Mouse (Mus musculus) stomach, embryonic 16.5 days (tissue): ENCODE measurements at regions not wholly inside any gene's neighbourhood (a gene's known extent, or its start where the extent isn't known, plus 50 kb on each side); places are given as distances from the start of the nearest gene placed in this dataset.

ENCODE experiments used
- ATAC-seq: fragments of 200-750 bp; cut with Nextera tagmentation; 2 replicates; pipeline ENCODE4 v1.8.0; 2017; ENCODE audit warnings: moderate number of reproducible peaks, moderate TSS enrichment; ENCODE audit not compliant: insufficient read depth, low FRiP score
- H3K27ac ChIP-seq: fragments of 300-500 bp; sonication (generic); 2 replicates; pipeline ENCODE4 v1.5.1; 2014; ENCODE audit warnings: low read length
- H3K27me3 ChIP-seq: fragments of 300-500 bp; sonication (generic); 2 replicates; pipeline ENCODE4 v1.6.1; 2014; ENCODE audit warnings: low read length, control low read depth, mixed read lengths; ENCODE audit not compliant: control insufficient read depth, insufficient read depth
- H3K36me3 ChIP-seq: fragments of 300-500 bp; sonication (generic); 2 replicates; pipeline ENCODE4 v1.6.1; 2014; ENCODE audit warnings: low read length; ENCODE audit not compliant: control insufficient read depth, insufficient read depth
- H3K4me1 ChIP-seq: fragments of 300-500 bp; sonication (generic); 2 replicates; pipeline ENCODE4 v1.6.1; 2014; ENCODE audit warnings: low read length, control low read depth, mixed read lengths; ENCODE audit not compliant: control insufficient read depth, insufficient read depth
- H3K4me2 ChIP-seq: fragments of 300-500 bp; sonication (generic); 2 replicates; pipeline ENCODE4 v1.6.1; 2014; ENCODE audit warnings: low read depth, low read length, mixed read lengths
- H3K4me3 ChIP-seq: fragments of 300-500 bp; sonication (generic); replicated peaks from 2 replicates; pipeline ENCODE4 v1.5.1; 2014; ENCODE audit warnings: mild to moderate bottlenecking, low read length
- H3K9ac ChIP-seq: fragments of 300-500 bp; sonication (generic); 2 replicates; pipeline ENCODE4 v1.6.1; 2014; ENCODE audit warnings: low read length
- H3K9me3 ChIP-seq: fragments of 300-500 bp; sonication (generic); replicated peaks from 2 replicates; pipeline ENCODE4 v1.6.1; 2016; ENCODE audit warnings: low read length, control low read depth; ENCODE audit not compliant: control insufficient read depth
- WGBS: fragments of 180-500 bp; shearing (Covaris S2); extraction: QIAGEN DNeasy Blood & Tissue Kit; methylation state at CpG from one replicate; pipeline ENCODE4 v1.1.7; 2014; 5-methylcytosine and 5-hydroxymethylcytosine counted together

DNA sequence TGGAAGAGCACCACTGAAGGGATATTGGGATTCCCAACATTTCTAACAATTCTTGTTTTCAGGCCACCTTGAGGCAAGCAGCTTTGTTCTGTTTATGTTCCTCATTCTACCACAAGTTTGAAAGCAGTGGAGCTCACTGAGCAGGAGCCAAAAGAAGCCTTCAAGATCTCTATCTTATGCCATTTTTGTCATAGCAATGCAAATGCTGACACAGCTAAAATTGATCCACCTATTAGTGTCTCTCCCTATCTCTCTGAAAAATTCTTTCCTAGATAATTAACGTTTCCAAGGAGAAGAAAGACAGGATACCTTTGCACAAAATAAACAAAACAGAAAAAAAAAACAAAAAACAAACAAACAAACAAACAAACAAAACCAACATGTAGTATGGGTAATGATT is 375.2 kb downstream of the Fam84a start:
- 67% methylated on average over 1 of the region's 1 CpGs for WGBS
- Histone ChIP-seq H3K9ac (no peak overlapping the region), H3K9me3 (no peaks in the 10 kb centered on the region), H3K4me2 (no peak overlapping the region), H3K4me1 (no peaks in the 10 kb centered on the region), H3K27ac (no peak overlapping the region), H3K27me3 (no peaks in the 10 kb centered on the region), H3K4me3 (no peak overlapping the region), H3K36me3 (no peaks in the 10 kb centered on the region)
- no peak for ATAC-seq

DNA sequence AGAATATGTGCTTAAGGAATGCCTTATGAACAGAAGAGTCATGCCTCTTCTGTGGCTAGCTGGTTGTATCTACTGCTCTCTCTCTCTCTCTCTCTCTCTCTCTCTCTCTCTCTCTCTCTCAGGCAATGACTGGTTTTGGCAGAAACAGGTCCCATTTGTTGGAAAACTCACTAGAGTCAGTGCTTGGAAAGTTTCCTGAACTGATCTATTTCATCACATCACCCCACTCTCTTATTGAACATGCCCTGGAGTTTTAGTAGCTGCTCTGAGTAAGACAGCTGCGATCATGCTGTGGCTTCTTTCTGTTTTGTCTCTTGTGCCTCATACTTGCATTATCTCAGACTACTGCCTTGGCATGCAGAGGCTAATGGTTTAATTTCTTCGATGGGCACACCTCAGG is 382.2 kb downstream of the Fam84a start:
- WGBS, result 77% methylated on average over 2 of the region's 2 CpGs
- Histone ChIP-seq H3K4me3 (no peak overlapping the region), H3K4me1 (no peaks in the 10 kb centered on the region), H3K27ac (no peak overlapping the region), H3K9ac (no peak overlapping the region), H3K9me3 (no peaks in the 10 kb centered on the region), H3K36me3 (no peaks in the 10 kb centered on the region), H3K27me3 (no peaks in the 10 kb centered on the region), H3K4me2 (no peak overlapping the region)
- ATAC-seq, result no peak

DNA sequence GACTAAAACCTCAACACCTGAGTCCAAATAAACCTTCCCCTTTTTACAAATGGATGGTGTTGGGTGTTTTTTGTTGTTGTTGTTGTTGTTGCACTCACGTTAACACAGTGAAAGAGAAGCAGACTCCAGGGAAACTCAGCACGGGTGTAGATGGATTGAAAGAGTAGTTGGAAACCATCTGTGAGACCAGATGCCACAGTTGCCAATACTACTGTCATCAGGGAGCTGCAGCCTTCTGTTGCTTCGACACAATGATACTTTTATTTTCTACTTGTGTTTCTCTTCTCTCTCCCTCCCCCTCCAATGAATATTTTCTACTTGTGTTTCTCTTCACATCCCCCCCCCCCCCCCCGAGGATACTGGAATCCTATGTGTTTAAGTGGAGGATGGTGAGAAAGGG is 382.7 kb downstream of the Fam84a start:
- ATAC-seq, result no peak
- no peaks in the 10 kb centered on the region for H3K9me3 ChIP-seq
- H3K27me3 ChIP-seq, result no peaks in the 10 kb centered on the region
- no peak overlapping the region for H3K27ac ChIP-seq
- H3K9ac ChIP-seq, result no peak overlapping the region
- no peaks in the 10 kb centered on the region for H3K36me3 ChIP-seq
- 86% methylated on average over 4 of the region's 4 CpGs for WGBS
- no peak overlapping the region for H3K4me3 ChIP-seq
- no peak overlapping the region for H3K4me2 ChIP-seq
- H3K4me1 ChIP-seq, result no peaks in the 10 kb centered on the region

- no peak for ATAC-seq
- H3K9me3 ChIP-seq, result no peaks in the 10 kb centered on the region
- H3K4me1 ChIP-seq, result no peaks in the 10 kb centered on the region
- no peak overlapping the region for H3K4me2 ChIP-seq
- H3K27ac ChIP-seq, result no peak overlapping the region
- no peak overlapping the region for H3K9ac ChIP-seq
- H3K36me3 ChIP-seq, result no peaks in the 10 kb centered on the region
- WGBS, result 88% methylated on average over 3 of the region's 3 CpGs
- H3K4me3 ChIP-seq, result no peak overlapping the region
- no peaks in the 10 kb centered on the region for H3K27me3 ChIP-seq
Measured at GRCm38 (mm10) chr12:13766486-13766885, 385.4 kb downstream of the Fam84a start.

DNA sequence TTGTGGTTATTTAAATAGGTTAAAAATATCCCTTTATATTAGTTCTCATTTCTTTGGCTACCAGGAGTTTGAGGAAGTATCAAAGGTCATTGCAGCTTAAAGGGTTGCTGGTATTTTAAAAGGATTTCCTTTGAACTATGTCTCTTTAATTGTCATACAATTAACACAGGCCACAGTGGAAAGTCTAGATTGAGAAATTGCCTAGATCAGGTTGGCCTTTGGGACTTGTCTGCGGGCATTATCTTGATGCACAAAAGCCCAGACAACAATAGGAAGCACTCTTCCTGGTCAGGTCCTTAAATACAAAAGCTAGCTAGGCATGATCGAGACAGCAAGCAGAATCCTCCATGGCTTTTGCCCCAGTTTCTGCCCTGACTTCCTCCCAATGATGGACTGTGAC is 398.0 kb downstream of the Fam84a start:
- H3K9ac ChIP-seq, result no peak overlapping the region
- no peak overlapping the region for H3K4me3 ChIP-seq
- H3K27ac ChIP-seq, result no peak overlapping the region
- no peaks in the 10 kb centered on the region for H3K36me3 ChIP-seq
- no peaks in the 10 kb centered on the region for H3K27me3 ChIP-seq
- 81% methylated on average over 2 of the region's 2 CpGs for WGBS
- H3K4me2 ChIP-seq, result no peak overlapping the region
- H3K4me1 ChIP-seq, result no peaks in the 10 kb centered on the region
- ATAC-seq, result no peak
- no peaks in the 10 kb centered on the region for H3K9me3 ChIP-seq

DNA sequence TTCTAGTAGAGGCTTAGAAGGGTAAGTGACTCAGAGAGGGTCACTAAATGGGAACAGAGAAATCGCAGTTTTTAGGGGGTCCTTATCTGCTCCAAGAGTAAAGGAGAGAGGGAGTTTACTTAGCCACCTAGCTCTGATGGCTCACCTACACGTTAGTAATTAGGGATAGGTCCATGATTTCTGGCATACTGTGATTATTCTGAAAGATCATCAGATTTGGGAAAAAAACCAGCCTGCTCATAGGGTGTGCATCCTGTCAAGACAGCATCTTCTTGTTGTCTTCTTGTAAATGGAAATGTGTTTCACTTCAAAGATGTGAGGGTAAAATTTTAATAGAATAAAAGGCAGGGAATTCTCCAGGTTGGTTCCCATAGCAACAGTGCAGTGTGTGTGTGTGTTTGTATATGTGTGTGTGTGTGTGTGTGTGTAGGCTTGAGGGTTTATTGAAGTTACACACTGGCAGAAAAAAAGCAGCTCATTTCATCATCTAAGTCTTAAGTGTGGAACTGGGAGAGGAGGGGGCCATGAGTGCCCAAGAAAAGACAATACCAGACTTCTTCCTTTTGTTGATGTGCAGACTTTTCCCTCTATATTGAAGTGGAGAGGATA is 407.4 kb downstream of the Fam84a start:
- H3K9ac ChIP-seq, result no peak overlapping the region
- H3K36me3 ChIP-seq, result no peaks in the 10 kb centered on the region
- H3K4me1 ChIP-seq, result no peaks in the 10 kb centered on the region
- H3K9me3 ChIP-seq, result no peaks in the 10 kb centered on the region
- WGBS, result 57% methylated on average over 2 of the region's 2 CpGs
- H3K27ac ChIP-seq, result no peak overlapping the region
- no peaks in the 10 kb centered on the region for H3K27me3 ChIP-seq
- H3K4me3 ChIP-seq, result no peak overlapping the region
- H3K4me2 ChIP-seq, result no peak overlapping the region
- no peak for ATAC-seq

DNA sequence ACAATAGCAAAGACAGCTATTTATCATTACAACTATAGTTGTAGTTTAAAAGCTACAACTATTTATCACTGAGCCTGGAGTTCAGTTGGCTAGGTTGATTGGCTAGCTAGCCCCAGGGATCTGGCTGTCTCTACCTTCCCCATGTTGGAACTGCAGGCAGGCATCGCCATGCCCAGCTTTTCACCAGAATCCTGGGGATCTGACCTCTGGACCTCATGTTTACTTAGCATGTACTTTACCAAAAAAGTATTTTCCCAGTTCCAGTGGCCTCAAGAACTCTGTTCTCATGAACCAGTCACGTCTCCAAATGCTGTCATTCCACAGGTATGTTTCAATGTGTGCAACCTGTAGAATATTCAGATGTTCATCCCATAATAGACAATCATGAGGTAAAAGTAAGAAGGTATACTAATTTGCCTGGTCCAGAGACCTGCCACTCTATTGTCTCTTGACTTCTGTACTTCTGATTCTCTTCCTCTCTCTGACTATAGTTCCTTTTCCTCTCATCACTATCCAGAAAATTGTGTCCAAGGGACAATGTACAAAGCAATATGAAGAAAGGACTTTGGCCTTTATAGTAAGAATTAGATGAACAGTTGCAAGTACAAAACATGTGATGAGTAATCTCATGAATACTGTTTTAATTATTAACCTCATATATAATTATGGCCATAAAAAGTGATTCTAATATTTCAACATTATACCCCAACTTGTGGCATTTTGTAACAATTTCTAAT is 421.8 kb downstream of the Fam84a start:
- ATAC-seq, result no peak
- WGBS, result 65% methylated on average over 2 of the region's 2 CpGs

DNA sequence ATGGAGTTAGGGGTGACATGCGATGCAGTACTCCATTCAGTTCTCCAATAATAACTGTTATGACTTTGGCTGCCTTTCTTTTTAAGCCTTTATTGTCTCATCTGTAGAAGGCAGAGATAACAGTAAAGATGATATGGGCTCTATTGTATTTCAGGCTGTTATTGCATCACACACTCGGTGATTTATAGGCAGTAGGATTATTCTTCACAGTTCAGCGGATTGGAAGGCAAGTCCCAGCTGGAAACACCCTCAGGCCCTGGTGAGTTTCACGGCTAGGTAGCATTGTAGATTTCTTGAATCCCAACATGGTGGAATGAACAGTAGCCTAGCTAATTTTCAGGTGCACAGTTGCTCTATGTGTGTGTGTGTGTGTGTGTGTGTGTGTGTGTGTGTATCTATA is 422.9 kb downstream of the Fam84a start:
- Histone ChIP-seq H3K4me3 (no peak overlapping the region), H3K9ac (no peak overlapping the region), H3K36me3 (no peaks in the 10 kb centered on the region), H3K9me3 (no peaks in the 10 kb centered on the region), H3K27ac (no peak overlapping the region), H3K4me2 (no peak overlapping the region), H3K4me1 (no peaks in the 10 kb centered on the region), H3K27me3 (no peaks in the 10 kb centered on the region)
- no peak for ATAC-seq
- 86% methylated on average over 4 of the region's 4 CpGs for WGBS

More for the DNA sequence above, 421.8 kb downstream of the Fam84a start:
- H3K4me1 ChIP-seq, result no peaks in the 10 kb centered on the region
- H3K9me3 ChIP-seq, result no peaks in the 10 kb centered on the region
- no peak overlapping the region for H3K9ac ChIP-seq
- no peaks in the 10 kb centered on the region for H3K36me3 ChIP-seq
- no peak overlapping the region for H3K4me2 ChIP-seq
- no peak overlapping the region for H3K4me3 ChIP-seq
- no peaks in the 10 kb centered on the region for H3K27me3 ChIP-seq
- no peak overlapping the region for H3K27ac ChIP-seq

GRCm38 (mm10) chr12:13724511-13724910 is 427.3 kb downstream of the Fam84a start:
- H3K9ac ChIP-seq, result no peak overlapping the region
- no peaks in the 10 kb centered on the region for H3K4me1 ChIP-seq
- 50% methylated on average over 2 of the region's 2 CpGs for WGBS
- H3K36me3 ChIP-seq, result no peaks in the 10 kb centered on the region
- ATAC-seq, result no peak
- no peak overlapping the region for H3K4me3 ChIP-seq
- H3K27me3 ChIP-seq, result no peaks in the 10 kb centered on the region
- no peak overlapping the region for H3K27ac ChIP-seq
- no peaks in the 10 kb centered on the region for H3K9me3 ChIP-seq
- no peak overlapping the region for H3K4me2 ChIP-seq
